Mouse (Mus musculus): Measurements from ENCODE around the gene Uchl4.
"Not testable (repeated sequence)": the region's sequence is repeated elsewhere in the genome, so short reads cannot be mapped to it uniquely, and the experiment has no call there.

Gene Uchl4

DNA sequence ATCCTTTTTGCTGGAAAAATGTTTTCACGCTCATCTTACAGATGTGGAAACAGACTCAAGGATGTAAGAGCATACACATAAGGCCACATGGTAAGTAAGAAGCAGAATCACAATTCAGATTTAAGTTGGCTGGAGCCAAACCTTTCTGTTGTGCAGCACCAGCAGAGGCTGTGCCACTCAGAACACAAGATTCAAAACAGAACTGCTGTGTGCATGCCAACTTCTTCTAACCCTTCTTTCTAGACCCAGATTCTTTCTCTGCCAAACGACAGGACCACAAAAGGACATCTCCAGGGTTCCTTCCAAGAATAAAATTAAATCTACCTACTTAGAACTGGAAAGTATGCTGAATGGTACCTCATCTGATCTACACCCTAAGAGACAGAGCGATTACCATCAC lies 3.3 kb upstream of the Uchl4 start:
- DNase-seq = no peak

- no peak for DNase-seq
Measured at GRCm38 (mm10) chr9:64232257-64232957, 2.6 kb upstream of the Uchl4 start.

DNA sequence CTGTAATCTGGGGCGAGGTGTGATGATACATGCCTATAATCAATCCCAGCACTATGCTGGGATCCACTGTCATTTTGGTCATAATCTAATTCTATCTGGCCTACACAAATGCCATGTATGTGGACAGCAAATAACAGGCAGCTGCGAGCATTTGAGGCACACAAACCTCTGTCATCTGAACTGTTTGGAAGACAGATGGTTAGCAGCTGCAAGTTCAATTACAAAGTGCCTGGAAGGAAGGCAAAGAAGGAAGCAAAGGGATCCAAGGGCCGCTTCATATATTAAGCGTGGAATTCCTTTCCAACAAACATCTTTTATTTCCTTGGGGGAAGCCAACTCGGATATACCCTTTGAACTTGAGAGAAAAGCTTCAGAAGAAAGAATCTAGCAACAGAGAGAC lies 1.3 kb upstream of the Uchl4 start:
- no peak for DNase-seq

GRCm38 (mm10) chr9:64236056-64236455 lies 1.1 kb downstream of the Uchl4 start:
- no peak for DNase-seq

- no peak for DNase-seq
Measured at GRCm38 (mm10) chr9:64240116-64240515, 5.1 kb downstream of the Uchl4 start.

GRCm38 (mm10) chr9:64240681-64241080 lies 5.7 kb downstream of the Uchl4 start:
- DNase-seq = no peak

- no peak for DNase-seq
Measured at GRCm38 (mm10) chr9:64242381-64242831, 7.4 kb downstream of the Uchl4 start.

DNA sequence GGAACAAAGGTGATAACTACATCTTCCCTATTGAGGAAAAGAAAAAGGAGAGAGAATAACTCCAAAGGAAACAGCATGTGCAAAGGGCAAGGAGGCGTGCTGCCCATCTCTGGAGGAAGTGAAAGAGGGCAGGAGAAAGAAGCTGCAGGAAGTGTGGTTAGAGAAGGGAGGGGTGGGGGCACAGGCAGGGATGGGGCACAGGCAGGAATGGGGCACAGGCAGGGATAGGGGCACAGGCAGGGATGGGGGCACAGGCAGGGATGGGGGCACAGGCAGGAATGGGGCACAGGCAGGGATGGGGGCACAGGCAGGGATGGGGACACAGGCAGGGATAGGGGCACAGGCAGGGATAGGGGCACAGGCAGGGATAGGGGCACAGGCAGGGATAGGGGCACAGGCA lies 14.4 kb downstream of the Uchl4 start:
- DNase-seq = no peak

GRCm38 (mm10) chr9:64250111-64250730 lies 15.2 kb downstream of the Uchl4 start:
- DNase-seq = no peak

DNA sequence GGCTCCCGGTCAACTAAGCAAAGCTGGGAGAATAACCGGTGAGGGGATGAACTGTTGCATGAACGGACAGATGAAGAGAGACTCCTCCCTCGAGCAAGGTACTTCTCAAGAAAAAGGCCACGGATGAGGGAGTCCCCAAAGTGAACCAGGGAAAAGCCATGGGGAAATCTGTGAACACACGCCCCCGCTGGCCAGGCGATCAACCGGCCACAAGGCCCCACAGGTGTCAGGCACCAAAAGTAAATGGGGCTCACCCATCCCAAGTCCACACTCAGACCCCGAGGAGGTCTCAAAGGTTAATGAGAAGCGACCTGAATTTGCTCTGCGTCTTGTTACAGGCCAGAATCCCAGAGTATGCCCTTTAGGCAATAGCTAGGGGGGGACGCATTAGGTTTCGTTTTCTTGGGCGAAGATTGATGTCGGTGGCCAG lies 17.6 kb downstream of the Uchl4 start:
- peak; percentile 38 for DNase-seq

- peak; percentile 100 for DNase-seq
Measured at GRCm38 (mm10) chr9:64253021-64253904, 18.3 kb downstream of the Uchl4 start, which contains the start of gene Map2k1. Gene Map2k1 (minus strand): TSS chr9:64253631.

GRCm38 (mm10) chr9:64255422-64255821 lies 20.4 kb downstream of the Uchl4 start:
- DNase-seq = no peak

DNA sequence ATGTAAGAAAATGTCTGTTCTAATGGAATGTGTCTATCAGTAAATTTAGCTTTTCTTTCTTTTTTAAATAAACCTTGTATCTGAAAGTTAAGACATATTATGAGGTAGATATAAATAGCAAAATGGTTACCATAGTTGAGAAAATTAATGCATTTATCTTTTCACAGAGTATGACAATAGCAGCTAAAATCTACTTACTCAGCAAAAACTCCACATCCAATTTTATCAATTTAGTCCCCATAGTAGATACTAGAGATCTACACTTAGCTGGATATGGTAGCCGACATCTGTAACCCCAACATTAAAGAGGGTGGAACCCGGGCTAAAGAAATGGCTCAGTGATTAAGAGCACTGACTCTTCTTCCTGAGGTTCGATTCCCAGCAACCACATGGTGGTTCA lies 21.2 kb downstream of the Uchl4 start:
- DNase-seq = no peak

GRCm38 (mm10) chr9:64259906-64260305 lies 24.9 kb downstream of the Uchl4 start:
- DNase-seq = no peak

GRCm38 (mm10) chr9:64261023-64261422 lies 26.0 kb downstream of the Uchl4 start:
- no peak for DNase-seq

- DNase-seq = no peak
Measured at GRCm38 (mm10) chr9:64264813-64265212, 29.8 kb downstream of the Uchl4 start.

- DNase-seq = no peak
Measured at GRCm38 (mm10) chr9:64267231-64267630, 32.2 kb downstream of the Uchl4 start.

- DNase-seq = no peak
Measured at GRCm38 (mm10) chr9:64268196-64268595, 33.2 kb downstream of the Uchl4 start.

GRCm38 (mm10) chr9:64268836-64269235 lies 33.8 kb downstream of the Uchl4 start:
- DNase-seq = not testable (repeated sequence)

- DNase-seq = no peak
Measured at GRCm38 (mm10) chr9:64271249-64271648, 36.2 kb downstream of the Uchl4 start.

DNA sequence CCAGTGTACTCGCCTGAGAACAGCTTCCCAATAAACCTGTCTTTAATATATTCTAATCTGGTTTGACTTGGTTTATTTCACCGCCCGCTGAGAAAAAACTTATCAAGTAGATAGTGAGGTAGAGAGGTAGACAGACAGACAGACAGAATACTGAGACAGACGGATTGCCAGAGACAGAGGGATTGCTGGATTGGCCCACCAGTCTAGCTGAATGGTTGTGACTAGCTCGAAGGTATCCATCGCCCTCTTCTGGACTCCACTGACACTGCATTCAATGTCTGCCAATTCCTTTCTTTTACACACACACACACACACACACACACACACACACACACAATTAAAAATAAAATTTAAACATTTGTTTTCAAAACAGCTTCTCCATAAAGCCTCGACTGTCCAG lies 37.6 kb downstream of the Uchl4 start:
- DNase-seq = no peak

DNA sequence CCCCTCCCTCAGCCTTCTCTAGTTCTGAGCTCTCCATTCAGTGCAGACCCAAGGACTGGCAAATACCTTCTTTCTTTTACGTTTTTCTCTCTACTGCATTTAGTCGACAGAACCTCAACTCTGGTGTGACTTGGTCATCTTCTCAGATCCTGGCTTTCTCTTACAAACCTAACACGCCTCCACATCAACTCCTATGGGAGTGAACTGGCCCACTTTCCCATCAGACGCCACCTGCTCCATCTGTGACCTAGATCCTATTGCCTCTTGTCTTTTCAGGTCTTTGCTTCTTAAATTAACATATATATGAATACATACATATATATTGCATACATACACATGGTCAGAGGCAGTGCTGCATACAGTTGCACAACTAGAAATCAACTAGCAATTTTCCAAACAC lies 38.8 kb downstream of the Uchl4 start:
- DNase-seq = no peak

DNA sequence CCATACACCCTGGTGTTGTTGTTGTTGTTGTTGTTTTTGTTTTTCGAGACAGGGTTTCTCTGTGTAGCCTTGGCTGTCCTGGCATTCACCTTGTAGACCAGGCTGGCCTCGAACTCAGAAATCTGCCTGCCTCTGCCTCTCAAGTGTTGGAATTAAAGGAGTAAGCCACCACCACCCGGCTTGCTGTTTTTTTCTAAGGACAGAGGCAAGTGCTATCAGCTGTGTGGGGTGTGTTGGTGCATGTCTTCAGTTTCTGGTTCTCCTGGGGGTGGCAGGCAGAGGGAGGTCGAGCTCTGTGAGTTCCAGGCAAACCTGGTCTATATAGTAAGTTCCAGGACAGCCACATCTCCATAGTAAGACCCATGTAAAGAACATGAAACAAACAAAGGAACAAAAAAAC lies 39.3 kb downstream of the Uchl4 start:
- no peak for DNase-seq

GRCm38 (mm10) chr9:64274919-64275318 lies 39.9 kb downstream of the Uchl4 start:
- no peak for DNase-seq
